Mouse (Mus musculus): ENCODE measurements around the gene B430305J03Rik.

B430305J03Rik gene

DNA sequence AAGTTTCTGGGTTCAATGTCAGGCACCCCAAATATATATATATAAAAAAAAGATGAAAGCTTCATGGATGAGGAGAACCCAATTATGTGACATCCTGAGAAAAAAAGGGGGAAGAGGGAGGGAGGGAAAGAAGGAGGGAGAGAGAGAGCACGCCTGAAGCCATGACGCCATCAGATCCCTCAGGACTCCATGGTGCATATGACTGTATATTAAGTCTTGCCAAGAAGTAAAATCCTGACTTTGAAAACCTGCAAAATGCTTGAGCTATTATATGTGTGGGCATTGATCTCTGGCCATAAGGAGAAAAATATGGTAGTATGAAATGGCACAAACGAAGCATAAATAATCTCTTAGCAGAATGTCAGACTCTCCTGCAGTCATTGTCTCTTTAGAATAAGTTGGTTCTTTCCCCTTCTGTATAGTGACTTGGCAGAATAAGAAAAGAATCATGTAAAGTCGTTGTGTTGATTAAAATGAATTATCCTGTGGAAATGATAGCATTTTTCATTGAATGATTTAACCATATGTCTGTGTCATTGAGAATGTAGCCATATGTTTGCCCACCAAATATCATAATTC is 17.6 kb downstream of the B430305J03Rik start:
- no peak for DNase-seq (ENCODE audit: low spot score)

DNA sequence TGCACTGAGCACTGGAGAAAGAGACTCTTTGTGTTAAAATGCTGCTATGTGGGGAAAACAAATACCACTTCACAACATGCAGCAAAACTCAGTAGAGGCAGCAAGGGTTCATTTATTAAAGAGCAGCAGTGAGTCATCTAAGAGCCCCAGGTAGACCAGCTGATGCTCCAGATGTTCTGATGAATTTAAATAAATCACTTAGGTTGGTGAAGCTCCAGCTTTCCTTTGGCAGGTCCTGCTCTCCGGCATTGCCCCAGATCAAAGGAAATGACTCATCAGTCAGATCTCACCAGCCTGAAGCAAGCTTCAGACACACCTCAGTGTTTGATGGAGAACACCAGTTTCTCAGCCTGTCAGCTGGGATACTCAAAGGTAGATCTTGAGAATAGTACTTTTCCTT is 20.1 kb downstream of the B430305J03Rik start:
- DNase-seq (ENCODE audit: low spot score) = no peak

DNA sequence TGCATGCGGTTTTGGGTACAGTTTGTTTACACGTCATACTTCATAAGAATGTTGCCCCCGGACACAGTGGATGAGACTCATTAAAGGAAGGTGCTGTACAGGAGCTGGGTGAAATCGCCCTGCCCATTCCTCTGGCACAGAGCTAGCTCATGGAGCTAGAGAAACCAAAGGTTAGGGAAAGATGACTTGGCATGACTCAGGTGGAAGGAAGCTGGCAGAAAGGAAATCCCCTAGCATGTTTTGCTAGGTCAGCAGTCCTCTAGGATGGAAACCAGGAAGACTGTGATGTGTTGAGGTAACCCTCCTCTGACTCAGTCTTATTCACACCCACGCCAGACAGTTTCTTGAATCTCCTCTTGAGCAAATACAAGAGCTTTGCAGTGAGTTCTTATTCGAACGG is 21.7 kb downstream of the B430305J03Rik start:
- no peak for DNase-seq (ENCODE audit: low spot score)

DNA sequence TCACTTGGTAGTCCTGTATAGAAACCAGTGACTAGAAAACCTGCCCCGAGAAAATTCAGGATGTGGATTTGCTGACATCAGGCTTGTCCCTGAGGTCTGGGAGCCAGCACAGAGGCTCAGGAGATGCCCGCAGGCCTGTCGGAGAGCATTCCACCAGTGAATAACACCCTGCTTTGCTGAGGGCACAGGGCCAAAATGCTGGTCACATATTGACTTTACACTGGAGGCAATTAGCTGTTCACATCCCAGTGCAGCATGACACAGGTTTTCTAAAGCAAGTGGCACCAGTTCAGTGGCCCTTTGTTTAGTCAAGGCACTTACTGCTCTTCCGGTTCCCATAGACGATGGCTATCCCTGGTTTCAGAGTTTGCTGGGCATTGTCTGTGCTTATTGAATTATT is 25.4 kb downstream of the B430305J03Rik start:
- no peak for DNase-seq (ENCODE audit: low spot score)

DNA sequence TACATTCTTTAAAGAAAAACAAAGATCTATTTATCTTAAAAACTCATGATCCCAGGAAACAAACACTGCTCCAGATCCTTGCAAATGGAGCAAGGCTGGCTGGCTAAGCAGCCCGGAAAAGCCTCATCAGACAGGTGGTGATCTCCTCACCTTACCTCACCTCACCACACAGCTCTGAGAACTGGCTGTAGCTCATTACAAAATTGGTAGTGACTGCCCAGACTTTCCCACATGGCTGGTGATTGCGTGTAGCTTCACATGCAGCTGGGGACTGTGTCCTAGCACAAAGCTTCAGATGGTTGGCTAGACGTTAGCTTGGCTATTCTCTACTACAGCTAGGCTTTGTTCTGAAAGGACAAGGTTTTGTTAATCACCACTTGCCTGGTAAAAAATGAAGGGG is 28.5 kb downstream of the B430305J03Rik start:
- DNase-seq (ENCODE audit: low spot score) = no peak

DNA sequence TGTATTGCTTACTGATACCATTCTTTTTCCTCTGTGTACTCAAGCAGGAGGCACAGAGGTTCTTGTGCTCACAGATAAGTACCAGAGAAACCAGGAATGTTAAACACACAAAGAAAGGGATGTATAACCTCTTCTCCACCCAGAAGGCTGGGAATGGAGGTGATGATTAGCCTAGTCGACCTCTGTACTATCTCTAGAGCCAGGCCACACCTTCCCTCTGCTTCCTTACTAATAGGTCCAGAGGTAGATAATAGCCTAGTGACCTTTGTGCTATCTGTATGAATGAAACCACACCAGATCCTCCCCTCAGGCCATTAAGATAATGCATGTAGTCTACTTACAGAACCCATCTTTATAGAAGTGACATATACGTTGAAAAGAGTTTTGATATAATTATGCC is 29.5 kb downstream of the B430305J03Rik start:
- DNase-seq (ENCODE audit: low spot score) = no peak

DNA sequence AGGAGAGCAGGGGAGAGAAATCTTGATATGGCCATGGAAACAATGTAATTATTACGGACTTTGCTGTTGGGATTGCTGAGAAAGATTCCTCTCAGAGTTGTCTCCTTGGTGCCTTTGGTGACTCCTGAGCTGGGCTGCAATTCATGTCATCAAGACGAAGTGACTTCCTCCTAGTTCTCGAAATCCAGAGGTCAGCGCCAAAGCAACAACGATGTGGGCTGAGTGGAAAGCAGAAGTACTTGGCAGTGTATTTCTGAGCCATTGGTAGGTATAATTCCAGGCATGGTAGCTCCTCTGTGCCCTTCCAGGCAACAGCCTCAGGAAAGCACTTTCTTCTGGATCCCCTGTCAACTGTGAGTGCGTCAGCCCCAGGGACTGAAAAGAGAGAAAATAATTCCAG is 44.1 kb downstream of the B430305J03Rik start:
- no peak for DNase-seq (ENCODE audit: low spot score)

DNA sequence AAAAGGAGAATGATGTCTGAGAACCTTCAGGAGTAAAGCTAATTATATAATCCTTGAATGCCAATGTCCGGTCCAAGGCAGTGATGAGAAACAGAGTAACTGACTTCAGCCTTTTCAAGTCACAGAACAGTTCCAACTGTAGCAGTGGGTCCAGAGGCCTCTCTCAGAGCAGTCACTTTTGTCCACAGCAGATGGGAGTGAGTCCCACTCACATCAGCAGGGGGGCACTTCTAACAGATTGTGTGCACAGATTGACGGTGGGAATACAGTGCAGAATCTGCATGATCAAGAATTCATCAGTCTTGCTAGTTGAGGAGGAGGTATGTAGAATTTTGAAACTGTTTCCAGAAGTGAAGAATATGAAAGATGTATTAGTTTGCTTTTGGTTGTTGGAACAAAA is 45.7 kb downstream of the B430305J03Rik start:
- no peak for DNase-seq (ENCODE audit: low spot score)

DNA sequence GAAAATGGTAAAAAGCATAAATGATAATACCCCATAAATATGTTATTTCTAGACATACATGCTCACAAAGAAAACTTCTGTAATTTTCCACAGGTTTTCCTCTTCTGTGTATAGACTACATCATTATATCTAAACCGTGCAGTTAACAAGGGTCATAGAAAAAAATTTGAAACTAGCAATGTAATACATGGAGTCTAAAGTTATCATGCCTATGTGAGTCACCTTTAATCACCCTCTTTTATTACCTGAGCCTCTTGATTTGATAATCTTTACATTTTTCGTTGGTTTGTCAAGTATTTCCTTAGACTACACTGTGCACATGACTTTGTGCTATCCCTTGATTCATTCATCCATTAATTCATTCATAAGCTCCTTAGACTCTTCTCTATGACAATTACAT is 50.7 kb downstream of the B430305J03Rik start:
- no peak for DNase-seq (ENCODE audit: low spot score)

Measured in embryo, embryonic 10 days (tissue).